Mouse (Mus musculus): ENCODE results near the gene Nudt4. TPM values are rescaled to one million over a fixed set of nuclear protein-coding genes. Genes with fewer than 3 reads are reported as not detected.
A peak's percentile ranks its signal among the peaks of the same experiment; 100 is the strongest.

Gene Nudt4
- polyA plus RNA-seq, 1 experiment from 2014 or later: 139 TPM

GRCm38 (mm10) chr10:95595852-95596639 is 32.1 kb upstream of the Nudt4 start:
- peak; percentile 16; the same call in 1 of the 2 replicates for ATAC-seq (ENCODE audit: insufficient read depth, low FRiP score, low TSS enrichment)
- no peak for DNase-seq (ENCODE audit: low spot score)
- Histone ChIP-seq H3K27me3 (ENCODE audit: control insufficient read depth, insufficient read depth, low read length) (no peaks in the 10 kb centered on the region), H3K9ac (ENCODE audit: low read length) (no peak overlapping the region), H3K4me2 (ENCODE audit: low read depth) (no peak overlapping the region), H3K9me3 (ENCODE audit: control insufficient read depth, low read length) (no peaks in the 10 kb centered on the region), H3K4me3 (ENCODE audit: low read depth, low read length) (no peak overlapping the region), H3K36me3 (ENCODE audit: control insufficient read depth, insufficient read depth, low read length) (no peaks in the 10 kb centered on the region), H3K4me1 (ENCODE audit: control insufficient read depth, insufficient read depth, low read length) (no peaks in the 10 kb centered on the region; the same call in 1 of the 2 replicates), H3K27ac (ENCODE audit: low read depth, low read length) (no peak overlapping the region)
- 15% methylated on average over 8 of the region's 8 CpGs for WGBS

GRCm38 (mm10) chr10:95594414-95594813 is 30.5 kb upstream of the Nudt4 start:
- ATAC-seq (ENCODE audit: insufficient read depth, low FRiP score, low TSS enrichment): no peak
- 65% methylated on average over 9 of the region's 11 CpGs for WGBS

GRCm38 (mm10) chr10:95591257-95591656 is 27.3 kb upstream of the Nudt4 start:
- no peak overlapping the region for H3K4me2 ChIP-seq (ENCODE audit: low read depth)
- ATAC-seq (ENCODE audit: insufficient read depth, low FRiP score, low TSS enrichment): no peak

More at GRCm38 (mm10) chr10:95594414-95594813, 30.5 kb upstream of the Nudt4 start:
- Histone ChIP-seq H3K4me1 (ENCODE audit: control insufficient read depth, insufficient read depth, low read length) (no peaks in the 10 kb centered on the region; the same call in 1 of the 2 replicates), H3K27me3 (ENCODE audit: control insufficient read depth, insufficient read depth, low read length) (no peaks in the 10 kb centered on the region), H3K9ac (ENCODE audit: low read length) (no peak overlapping the region), H3K4me3 (ENCODE audit: low read depth, low read length) (no peak overlapping the region), H3K4me2 (ENCODE audit: low read depth) (no peak overlapping the region), H3K27ac (ENCODE audit: low read depth, low read length) (no peak overlapping the region), H3K36me3 (ENCODE audit: control insufficient read depth, insufficient read depth, low read length) (no peaks in the 10 kb centered on the region), H3K9me3 (ENCODE audit: control insufficient read depth, low read length) (no peaks in the 10 kb centered on the region)
- no peak for DNase-seq (ENCODE audit: low spot score)

GRCm38 (mm10) chr10:95590196-95590595 is 26.2 kb upstream of the Nudt4 start:
- Histone ChIP-seq H3K4me3 (ENCODE audit: low read depth, low read length) (no peak overlapping the region), H3K27me3 (ENCODE audit: control insufficient read depth, insufficient read depth, low read length) (no peaks in the 10 kb centered on the region), H3K27ac (ENCODE audit: low read depth, low read length) (no peak overlapping the region), H3K9me3 (ENCODE audit: control insufficient read depth, low read length) (no peaks in the 10 kb centered on the region), H3K4me1 (ENCODE audit: control insufficient read depth, insufficient read depth, low read length) (no peaks in the 10 kb centered on the region), H3K9ac (ENCODE audit: low read length) (no peak overlapping the region), H3K36me3 (ENCODE audit: control insufficient read depth, insufficient read depth, low read length) (no peaks in the 10 kb centered on the region), H3K4me2 (ENCODE audit: low read depth) (no peak overlapping the region)
- WGBS: 60% methylated on average over 6 of the region's 6 CpGs
- DNase-seq (ENCODE audit: low spot score): no peak
- no peak for ATAC-seq (ENCODE audit: insufficient read depth, low FRiP score, low TSS enrichment)

More at GRCm38 (mm10) chr10:95591257-95591656, 27.3 kb upstream of the Nudt4 start:
- H3K27me3 ChIP-seq (ENCODE audit: control insufficient read depth, insufficient read depth, low read length): no peaks in the 10 kb centered on the region
- H3K4me1 ChIP-seq (ENCODE audit: control insufficient read depth, insufficient read depth, low read length): no peaks in the 10 kb centered on the region; the same call in 1 of the 2 replicates
- WGBS: 84% methylated on average over 4 of the region's 4 CpGs
- no peak overlapping the region for H3K27ac ChIP-seq (ENCODE audit: low read depth, low read length)
- no peaks in the 10 kb centered on the region for H3K36me3 ChIP-seq (ENCODE audit: control insufficient read depth, insufficient read depth, low read length)
- no peak for DNase-seq (ENCODE audit: low spot score)
- no peaks in the 10 kb centered on the region for H3K9me3 ChIP-seq (ENCODE audit: control insufficient read depth, low read length)
- no peak overlapping the region for H3K4me3 ChIP-seq (ENCODE audit: low read depth, low read length)
- H3K9ac ChIP-seq (ENCODE audit: low read length): no peak overlapping the region

GRCm38 (mm10) chr10:95589196-95589595 is 25.2 kb upstream of the Nudt4 start:
- H3K9me3 ChIP-seq (ENCODE audit: control insufficient read depth, low read length): no peaks in the 10 kb centered on the region
- no peaks in the 10 kb centered on the region for H3K4me1 ChIP-seq (ENCODE audit: control insufficient read depth, insufficient read depth, low read length)
- no peaks in the 10 kb centered on the region for H3K36me3 ChIP-seq (ENCODE audit: control insufficient read depth, insufficient read depth, low read length)
- ATAC-seq (ENCODE audit: insufficient read depth, low FRiP score, low TSS enrichment) (no peak), DNase-seq (ENCODE audit: low spot score) (no peak)
- H3K9ac ChIP-seq (ENCODE audit: low read length): no peak overlapping the region
- H3K4me2 ChIP-seq (ENCODE audit: low read depth): no peak overlapping the region
- H3K27me3 ChIP-seq (ENCODE audit: control insufficient read depth, insufficient read depth, low read length): no peaks in the 10 kb centered on the region
- H3K4me3 ChIP-seq (ENCODE audit: low read depth, low read length): no peak overlapping the region
- H3K27ac ChIP-seq (ENCODE audit: low read depth, low read length): no peak overlapping the region
- WGBS: 93% methylated on average over 4 of the region's 4 CpGs

GRCm38 (mm10) chr10:95587509-95588220 is 23.7 kb upstream of the Nudt4 start:
- H3K9me3 ChIP-seq (ENCODE audit: control insufficient read depth, low read length): no peaks in the 10 kb centered on the region
- H3K27me3 ChIP-seq (ENCODE audit: control insufficient read depth, insufficient read depth, low read length): no peaks in the 10 kb centered on the region
- H3K4me2 ChIP-seq (ENCODE audit: low read depth): no peak overlapping the region
- DNase-seq (ENCODE audit: low spot score) (no peak), ATAC-seq (ENCODE audit: insufficient read depth, low FRiP score, low TSS enrichment) (no peak)
- H3K9ac ChIP-seq (ENCODE audit: low read length): no peak overlapping the region
- no peak overlapping the region for H3K27ac ChIP-seq (ENCODE audit: low read depth, low read length)
- H3K36me3 ChIP-seq (ENCODE audit: control insufficient read depth, insufficient read depth, low read length): no peaks in the 10 kb centered on the region
- WGBS: 69% methylated on average over 8 of the region's 8 CpGs
- no peak overlapping the region for H3K4me3 ChIP-seq (ENCODE audit: low read depth, low read length)
- H3K4me1 ChIP-seq (ENCODE audit: control insufficient read depth, insufficient read depth, low read length): no peaks in the 10 kb centered on the region

- ATAC-seq (ENCODE audit: insufficient read depth, low FRiP score, low TSS enrichment) (no peak), DNase-seq (ENCODE audit: low spot score) (no peak)
- Histone ChIP-seq H3K4me2 (ENCODE audit: low read depth) (no peak overlapping the region), H3K9ac (ENCODE audit: low read length) (no peak overlapping the region), H3K27me3 (ENCODE audit: control insufficient read depth, insufficient read depth, low read length) (no peaks in the 10 kb centered on the region), H3K4me1 (ENCODE audit: control insufficient read depth, insufficient read depth, low read length) (no peaks in the 10 kb centered on the region), H3K27ac (ENCODE audit: low read depth, low read length) (no peak overlapping the region), H3K9me3 (ENCODE audit: control insufficient read depth, low read length) (no peaks in the 10 kb centered on the region), H3K36me3 (ENCODE audit: control insufficient read depth, insufficient read depth, low read length) (no peaks in the 10 kb centered on the region), H3K4me3 (ENCODE audit: low read depth, low read length) (no peak overlapping the region)
- WGBS: 85% methylated on average over 6 of the region's 6 CpGs
Measured at GRCm38 (mm10) chr10:95585554-95585953, 21.6 kb upstream of the Nudt4 start.

- Histone ChIP-seq H3K4me2 (ENCODE audit: low read depth) (no peak overlapping the region), H3K4me3 (ENCODE audit: low read depth, low read length) (no peak overlapping the region), H3K4me1 (ENCODE audit: control insufficient read depth, insufficient read depth, low read length) (peaks cover 6% of the 10 kb centered on the region; the same call in 1 of the 2 replicates), H3K27me3 (ENCODE audit: control insufficient read depth, insufficient read depth, low read length) (no peaks in the 10 kb centered on the region), H3K36me3 (ENCODE audit: control insufficient read depth, insufficient read depth, low read length) (no peaks in the 10 kb centered on the region), H3K9ac (ENCODE audit: low read length) (no peak overlapping the region), H3K9me3 (ENCODE audit: control insufficient read depth, low read length) (no peaks in the 10 kb centered on the region), H3K27ac (ENCODE audit: low read depth, low read length) (peak overlapping the region; percentile 49; the same call in 1 of the 2 replicates)
- DNase-seq (ENCODE audit: low spot score) (peak; percentile 54), ATAC-seq (ENCODE audit: insufficient read depth, low FRiP score, low TSS enrichment) (no peak; the same call in 1 of the 2 replicates)
- 37% methylated on average over 4 of the region's 4 CpGs for WGBS
Measured at GRCm38 (mm10) chr10:95577567-95577950, 13.6 kb upstream of the Nudt4 start.
